Mouse (Mus musculus): ENCODE measurements around the gene Socs2.

DNA sequence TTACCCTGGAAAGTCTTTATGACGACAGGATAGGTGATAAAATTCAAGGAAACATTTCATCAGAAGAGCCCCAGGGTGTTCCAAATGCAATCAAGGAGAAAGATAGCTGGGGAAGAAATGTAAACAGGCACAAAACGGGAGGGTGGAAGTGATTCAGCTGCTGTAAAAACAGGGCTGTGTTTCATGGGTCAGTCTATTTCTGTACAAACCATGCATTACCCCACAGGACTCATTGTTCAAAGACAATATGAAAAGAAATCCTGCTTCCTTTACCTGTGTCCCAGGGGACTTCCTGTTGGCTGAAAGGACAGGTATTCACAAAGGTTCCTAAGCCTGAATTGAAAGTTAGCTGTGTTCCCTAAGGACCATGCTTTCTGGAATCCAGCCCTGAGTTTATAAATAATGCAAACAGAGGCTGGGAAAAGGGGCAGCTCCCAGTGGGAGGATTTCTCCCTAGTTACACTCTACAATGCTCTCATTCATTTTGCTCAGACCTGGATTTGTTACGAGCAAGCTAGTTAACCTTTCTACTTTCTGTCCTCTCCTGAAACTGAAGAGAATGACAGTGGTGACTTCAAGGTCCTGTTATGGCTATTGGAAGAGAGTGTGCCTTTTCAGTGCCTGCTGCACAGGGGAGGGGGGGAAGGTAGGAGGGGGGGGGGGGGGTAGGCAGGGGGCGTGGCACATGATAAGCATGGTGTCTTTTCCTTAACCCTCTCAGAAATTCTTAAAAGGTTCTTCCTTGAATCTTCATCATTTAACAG lies 80.0 kb downstream of the Socs2 start:
- TF ChIP-seq CTCF (IDR thresholded peaks at IDR 0.05; ENCODE audit: extremely low read depth, insufficient read length, insufficient replicate concordance, low read depth, low read length) (no peak), POLR2A (IDR thresholded peaks at IDR 0.05; ENCODE audit: low read depth, low read length) (no peak)

Measured in small intestine, adult 2 months (tissue).